Mouse (Mus musculus): ENCODE data around the gene Tbrg4.
"Not testable (repeated sequence)": the region's sequence is repeated elsewhere in the genome, so short reads cannot be mapped to it uniquely, and the experiment has no call there.

The Tbrg4 gene

DNA sequence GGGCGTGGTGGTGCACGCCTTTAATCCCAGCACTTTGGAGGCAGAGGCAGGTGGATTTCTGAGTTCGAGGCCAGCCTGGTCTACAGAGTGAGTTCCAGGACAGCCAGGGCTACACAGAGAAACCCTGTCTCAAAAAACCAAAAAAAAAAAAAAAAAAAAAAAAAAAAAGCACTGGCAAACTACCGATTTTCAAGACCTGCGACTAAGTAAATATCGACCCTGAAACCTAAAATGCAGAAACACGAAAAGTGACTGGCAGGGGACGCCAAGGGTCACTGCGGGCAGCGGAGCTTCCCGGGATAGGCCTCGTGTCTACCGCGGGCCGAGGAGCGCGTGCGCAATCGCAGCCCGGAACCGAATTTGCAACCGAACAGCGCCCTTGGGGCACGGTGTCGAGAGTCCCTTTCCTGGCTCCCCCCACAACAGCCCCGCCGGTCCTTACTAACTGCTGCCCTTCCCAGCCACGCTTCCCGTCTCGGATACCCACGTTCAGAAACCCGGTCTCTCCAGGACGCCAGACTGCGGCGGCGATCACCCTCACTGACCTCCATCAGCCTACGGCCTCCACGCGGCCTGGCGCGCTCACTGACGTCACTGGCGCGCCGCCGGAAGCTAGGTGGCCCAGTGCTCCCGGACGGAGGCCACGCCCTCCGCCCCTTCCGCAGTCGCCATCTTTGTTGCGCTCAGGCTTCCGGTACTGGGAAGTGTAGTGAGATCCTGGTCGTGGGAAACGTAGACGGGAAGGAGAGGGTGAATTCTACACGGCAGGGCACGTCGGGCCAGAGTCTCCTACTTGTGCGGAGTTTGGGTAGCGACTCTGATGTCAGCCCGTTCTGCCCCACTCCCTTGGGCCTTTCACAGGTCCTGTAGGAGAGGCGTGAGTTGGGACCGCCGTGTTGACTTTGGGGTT lies at the start of gene Tbrg4:
Tbrg4 (minus strand) TSS at position 590 of the 910 bp plus-strand sequence.
- DNase-seq (ENCODE audit: low read depth, low spot score) = peak; percentile 93

DNA sequence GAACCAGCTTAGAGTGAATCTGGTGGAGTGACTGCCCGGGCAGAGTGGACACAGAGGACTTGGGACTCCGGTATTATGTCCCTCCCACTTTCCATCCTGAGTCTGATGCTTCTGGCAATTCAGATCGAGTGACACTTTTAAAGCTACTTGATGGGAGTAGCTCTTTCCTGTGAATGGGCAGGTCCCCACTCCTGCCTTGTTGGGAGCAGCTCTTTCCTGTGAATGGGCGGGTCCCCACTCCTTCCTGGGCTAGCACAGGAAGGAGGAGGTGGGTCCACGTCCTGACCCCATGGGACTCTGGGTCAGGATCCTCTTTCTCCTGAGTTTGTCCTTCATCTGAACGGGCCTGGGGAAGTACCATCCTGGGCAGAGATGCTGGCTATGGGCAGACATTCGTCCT lies 49.5 kb upstream of the Tbrg4 start:
- no peak for DNase-seq (ENCODE audit: low read depth, low spot score)

DNA sequence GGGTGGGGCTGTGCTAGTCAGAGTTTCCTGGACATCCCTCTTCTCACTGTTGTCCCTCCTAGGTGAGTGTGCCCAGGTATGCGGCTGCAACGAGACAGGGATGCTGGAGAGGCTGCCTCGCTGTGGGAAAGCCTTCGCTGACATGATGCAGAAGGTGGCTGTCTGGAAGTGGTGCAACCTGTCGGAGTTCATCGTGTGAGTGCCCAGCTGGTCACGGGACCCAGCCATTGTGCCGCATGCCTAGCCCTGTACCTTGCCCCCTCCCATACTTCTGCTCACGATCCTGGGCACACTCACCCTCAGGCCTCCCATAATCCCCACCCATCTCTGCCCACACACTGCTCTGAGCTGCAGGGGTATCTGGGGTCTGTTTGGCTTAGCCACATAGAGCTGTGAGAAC lies 48.8 kb upstream of the Tbrg4 start:
- no peak for DNase-seq (ENCODE audit: low read depth, low spot score)

DNA sequence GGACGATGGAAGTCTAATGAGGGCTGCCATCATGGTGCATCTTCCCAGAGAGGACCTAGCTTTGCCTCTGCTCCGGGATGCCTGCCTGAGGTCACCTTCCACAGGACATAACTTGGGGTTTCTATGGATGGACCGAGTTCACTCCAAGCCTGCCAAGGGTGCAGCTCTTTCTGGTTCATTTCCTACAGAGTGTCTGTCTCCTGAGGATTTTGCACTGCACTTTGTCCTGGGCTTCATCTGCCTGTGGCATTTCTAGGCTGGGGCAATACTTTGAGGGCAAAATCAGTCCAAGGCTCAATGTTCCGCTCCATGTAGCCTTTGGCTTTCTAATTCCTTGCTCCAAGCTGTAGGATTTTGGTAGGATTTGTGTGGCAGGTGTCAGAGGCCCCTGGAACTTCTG lies 45.0 kb upstream of the Tbrg4 start:
- no peak for DNase-seq (ENCODE audit: low read depth, low spot score)

DNA sequence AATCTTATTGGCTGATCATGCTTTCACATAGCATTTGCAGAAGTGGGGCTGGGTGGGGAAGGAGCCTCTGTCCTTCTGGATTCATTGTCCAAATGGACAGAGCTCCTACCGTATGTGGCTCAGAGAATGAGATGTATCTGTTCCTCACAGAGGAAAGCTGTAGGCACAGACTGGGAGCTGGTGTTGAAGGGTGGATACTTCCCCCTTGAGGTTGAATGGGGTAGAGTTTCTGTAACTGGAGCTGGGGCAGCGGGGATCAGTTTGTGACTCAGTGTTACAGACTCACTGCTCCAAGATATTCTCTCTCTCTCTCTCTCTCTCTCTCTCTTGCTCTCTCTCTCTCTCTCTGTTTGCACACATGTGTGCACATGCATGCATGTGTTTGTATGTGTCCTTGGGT lies 44.2 kb upstream of the Tbrg4 start:
- DNase-seq (ENCODE audit: low read depth, low spot score) = peak; percentile 55

DNA sequence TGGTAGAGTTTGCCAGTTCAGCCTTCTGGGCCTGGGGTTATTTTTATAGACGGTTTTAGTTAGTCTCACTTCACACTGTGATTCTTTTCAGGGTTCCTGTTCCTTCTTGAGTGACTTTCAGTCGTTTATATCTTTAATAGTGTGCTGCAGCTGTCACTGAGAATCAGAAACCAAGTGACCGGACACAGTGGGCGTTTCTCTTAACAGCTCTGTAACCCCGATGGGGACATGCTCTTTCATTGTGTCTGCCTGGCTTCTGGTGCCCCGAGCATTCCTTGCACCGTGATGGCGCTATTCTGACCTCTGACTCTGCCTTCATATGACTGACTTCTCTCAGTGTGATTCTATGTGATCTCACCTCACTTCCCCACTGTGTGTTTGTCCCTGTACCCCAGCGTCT lies 43.2 kb upstream of the Tbrg4 start:
- DNase-seq (ENCODE audit: low read depth, low spot score) = no peak

DNA sequence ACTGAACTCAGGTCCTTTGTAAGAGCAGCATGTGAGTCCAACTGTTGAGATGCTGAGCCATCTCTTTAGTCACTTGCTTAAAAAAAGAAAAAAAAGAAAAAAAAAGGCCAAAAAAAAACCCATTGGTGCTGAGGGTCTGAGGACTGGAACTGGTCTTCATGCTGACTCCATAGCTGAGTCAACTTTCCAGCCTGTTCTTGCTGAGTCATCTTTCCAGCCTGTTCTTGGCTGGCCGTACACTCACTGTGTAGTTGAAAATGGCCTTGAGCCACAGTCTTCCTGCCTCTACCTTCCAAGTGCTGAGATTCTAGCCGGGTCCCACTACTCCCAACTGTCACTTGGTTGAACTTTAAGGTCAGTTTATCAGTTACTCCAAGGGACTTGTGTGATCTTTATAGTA lies 40.8 kb upstream of the Tbrg4 start:
- peak; percentile 50 for DNase-seq (ENCODE audit: low read depth, low spot score)

DNA sequence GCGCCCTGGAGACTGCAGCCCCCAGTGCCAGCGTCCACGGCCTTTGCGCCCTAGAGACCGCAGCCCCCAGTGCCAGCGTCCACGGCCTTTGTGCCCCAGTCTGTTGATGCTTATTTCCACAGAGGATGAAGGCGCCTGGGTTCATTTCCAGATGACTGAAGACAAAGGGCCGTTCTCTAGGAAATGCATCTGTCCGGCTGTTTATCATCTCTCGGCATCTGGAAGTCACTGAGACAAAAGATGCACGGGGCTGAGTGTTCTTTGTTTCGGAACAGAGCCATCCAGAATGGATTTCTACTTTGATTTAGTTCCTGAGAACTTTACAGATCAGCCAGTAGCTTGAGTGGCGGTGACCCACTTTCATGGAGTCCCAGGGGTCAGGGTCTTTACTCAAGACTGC lies 35.3 kb upstream of the Tbrg4 start:
- no peak for DNase-seq (ENCODE audit: low read depth, low spot score)

DNA sequence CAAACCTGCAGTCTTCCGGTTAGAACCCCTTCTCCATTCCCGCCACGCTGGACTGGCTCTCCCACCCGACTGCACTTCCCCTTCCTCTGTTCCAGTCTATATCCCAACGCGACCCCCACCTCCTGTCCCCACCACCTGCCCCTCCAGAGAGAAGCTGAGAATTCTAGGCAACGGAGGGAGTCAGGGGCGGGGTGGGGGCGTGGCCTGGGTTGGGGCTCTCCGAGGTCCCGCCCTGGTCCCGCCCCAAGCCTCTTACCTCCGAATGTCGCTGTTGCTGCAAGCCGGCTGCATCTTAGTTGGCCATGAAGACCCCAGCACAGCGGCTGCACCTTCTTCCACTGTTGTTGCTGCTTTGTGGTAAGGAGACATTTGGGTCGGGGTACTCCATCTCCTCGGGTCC lies 32.4 kb upstream of the Tbrg4 start, which contains the start of gene Ramp3:
Ramp3 (plus strand) TSS at position 251 of the 400 bp plus-strand sequence.
- no peak for DNase-seq (ENCODE audit: low read depth, low spot score)

DNA sequence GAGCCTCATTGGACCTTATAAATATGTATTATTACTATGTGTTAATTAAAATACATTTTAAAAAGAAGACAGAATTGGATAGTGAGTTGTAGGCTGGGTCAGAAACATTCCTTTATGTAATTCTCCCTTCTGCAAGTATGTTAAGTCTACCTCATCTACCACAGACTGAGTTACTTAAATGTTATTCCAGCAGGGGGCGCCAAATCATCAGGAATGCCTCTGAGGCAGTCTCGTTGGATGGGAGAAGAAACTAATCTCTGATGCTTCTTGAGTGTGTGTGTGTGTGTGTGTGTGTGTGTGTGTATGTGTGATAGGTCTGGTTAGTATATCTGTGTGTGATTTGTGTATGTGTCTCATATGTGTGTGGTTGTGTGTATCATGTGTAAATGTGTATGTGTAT lies 29.0 kb upstream of the Tbrg4 start:
- DNase-seq (ENCODE audit: low read depth, low spot score) = peak; percentile 91

DNA sequence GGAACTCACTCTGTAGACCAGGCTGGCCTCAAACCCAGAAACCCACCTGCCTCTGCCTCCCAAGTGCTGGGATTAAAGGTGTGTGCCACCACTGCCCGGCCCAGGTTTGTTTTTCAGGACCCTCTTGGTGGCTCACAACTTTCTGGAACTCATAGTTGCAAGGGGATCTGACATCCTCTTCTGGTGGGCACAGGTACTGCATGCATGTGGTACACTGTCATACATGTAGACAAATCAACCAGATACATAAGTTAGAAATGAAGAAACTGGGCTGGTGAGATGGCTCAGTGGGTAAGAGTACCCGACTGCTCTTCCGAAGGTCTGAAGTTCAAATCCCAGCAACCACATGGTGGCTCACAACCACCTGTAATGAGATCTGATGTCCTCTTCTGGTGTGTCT lies 27.1 kb upstream of the Tbrg4 start:
- not testable (repeated sequence) for DNase-seq (ENCODE audit: low read depth, low spot score)

DNA sequence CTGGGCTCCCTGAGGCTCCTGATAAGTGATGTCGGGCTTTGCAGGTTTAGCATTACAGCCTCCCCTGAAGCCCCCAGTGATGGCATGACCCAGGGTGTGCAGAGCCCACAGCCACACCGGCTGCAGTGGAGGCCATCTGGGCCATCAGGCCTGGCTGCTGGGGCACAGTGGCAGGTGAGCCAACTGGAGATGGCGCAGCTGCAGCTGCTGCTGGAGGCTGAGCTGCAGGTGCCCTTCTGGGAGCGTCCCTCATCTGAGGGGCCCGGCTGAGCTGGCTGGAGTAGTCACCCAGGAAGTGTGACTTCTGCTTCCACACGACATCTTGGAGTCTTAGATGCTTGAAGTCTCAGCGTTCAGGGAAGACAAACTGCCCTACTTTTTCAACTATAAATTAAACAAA lies 24.7 kb upstream of the Tbrg4 start:
- DNase-seq (ENCODE audit: low read depth, low spot score) = no peak

DNA sequence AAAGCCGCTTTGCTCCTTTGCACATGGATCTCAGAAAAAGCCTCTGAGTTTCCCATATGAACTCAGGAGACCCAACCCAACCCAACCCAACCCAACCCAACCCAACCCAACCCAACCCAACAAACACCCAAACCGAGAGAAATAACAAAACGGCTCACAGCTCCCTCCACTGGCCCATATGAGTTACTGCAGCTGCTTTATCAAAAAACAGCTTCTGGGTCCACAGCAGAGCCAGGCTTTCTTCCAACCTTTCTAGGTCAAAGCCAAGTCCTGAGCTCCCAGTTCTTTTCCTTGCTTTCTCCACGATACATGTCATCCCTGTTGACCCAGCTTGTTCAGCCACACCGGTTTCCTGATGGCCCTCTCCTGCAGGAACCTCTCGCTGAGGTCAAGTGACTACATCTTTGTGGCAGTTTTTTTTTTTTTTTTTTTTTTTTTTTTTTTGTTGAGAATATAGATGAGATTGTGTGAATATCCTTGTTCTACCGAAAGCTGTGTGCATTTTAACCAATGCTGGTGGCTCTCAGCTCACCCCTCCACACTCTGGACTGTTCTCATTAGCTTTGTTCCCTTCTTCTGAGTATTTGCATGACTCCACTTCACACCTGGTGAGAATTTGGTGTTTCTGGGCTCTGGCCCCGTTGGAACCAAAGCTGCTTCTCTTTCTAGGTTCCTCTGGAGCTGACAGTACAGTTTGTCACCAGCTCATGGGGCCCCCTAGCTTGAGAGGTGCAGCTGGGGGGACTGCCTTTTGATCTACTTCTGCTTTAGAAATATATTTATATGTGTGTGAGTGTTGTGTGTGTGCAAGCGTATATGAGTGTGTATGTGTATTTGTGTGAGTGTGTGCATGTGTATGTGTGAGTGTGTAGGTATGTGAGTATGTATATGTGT lies 22.2 kb upstream of the Tbrg4 start:
- DNase-seq (ENCODE audit: low read depth, low spot score) = no peak

DNA sequence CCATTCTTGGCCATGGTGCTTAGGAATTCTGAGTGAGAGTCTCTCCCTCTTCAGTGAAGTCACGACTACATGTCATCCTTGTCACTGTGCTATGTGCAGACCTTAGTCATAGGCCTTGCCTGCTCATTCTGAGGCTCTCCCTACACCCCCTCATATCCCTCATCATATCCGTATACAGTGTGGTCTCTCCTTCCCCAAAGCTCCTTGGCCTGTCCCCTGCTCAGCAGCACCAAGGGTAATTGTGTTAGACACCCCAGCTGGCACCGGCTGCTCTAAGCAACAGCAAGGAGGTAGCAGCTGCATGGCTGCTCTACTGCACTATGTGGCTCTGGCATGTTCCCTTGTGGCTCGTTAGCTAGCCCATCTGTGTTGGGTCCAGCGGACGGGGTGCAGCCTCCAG lies 18.7 kb upstream of the Tbrg4 start:
- DNase-seq (ENCODE audit: low read depth, low spot score) = no peak

DNA sequence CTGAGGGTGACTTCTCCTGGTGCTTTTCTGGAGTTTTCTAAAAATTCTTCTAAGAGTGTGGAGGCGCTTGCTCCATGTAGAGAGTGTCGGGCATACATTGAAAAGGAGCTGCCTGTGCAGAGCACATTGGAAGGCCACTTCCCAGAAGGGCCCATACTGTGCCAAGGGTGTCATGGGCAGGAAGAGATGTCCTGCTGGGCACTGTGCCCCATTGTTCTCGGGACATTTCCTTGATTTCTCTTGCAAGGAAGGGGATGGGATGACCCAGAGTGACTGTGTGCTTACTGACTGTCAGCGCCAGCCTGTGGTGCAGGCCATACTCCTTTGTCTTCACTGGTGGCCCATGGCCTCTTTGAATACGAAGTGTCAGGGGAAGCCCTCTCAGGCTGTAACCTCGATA lies 13.2 kb upstream of the Tbrg4 start:
- DNase-seq (ENCODE audit: low read depth, low spot score) = no peak

DNA sequence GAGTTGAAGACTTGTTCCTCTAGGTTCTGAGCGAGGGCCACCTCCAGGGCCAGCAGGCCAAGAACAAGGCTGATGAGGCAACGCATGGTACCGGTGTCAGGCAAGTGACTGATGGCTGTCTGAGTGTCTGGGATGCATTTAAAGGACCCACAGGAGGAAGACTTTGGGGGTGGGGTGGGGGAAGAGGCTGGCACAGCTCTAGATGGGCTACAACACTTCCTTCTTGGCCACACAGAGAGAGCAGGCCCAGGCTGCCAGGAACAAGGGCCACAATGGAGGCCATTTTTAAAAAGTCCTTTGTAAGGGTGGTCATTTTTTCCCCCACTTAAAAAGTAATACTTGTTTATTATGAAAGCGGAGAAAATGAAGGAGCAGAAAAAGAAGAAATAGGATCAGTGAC lies 12.7 kb upstream of the Tbrg4 start, which contains the start of gene Wap:
Wap (minus strand) TSS at position 101 of the 400 bp plus-strand sequence.
- no peak for DNase-seq (ENCODE audit: low read depth, low spot score)

DNA sequence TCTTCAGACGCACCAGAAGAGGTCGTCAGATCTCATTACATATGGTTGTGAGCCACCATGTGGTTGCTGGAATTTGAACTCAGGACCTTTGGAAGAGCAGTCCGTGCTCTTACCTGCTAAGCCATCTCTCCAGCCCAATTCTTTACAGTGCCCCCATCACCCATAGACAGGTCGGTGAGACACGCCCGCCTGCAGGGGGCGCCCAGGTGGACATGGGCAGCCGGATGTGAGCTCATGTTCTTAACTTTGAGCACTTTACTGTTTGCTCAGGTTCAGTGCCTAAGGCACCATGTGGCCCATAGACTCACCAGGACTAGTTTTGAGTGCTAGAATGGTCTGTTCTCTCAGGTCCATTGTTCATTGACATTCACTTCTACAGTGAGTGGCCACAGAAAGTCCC lies 10.3 kb upstream of the Tbrg4 start:
- DNase-seq (ENCODE audit: low read depth, low spot score) = no peak

DNA sequence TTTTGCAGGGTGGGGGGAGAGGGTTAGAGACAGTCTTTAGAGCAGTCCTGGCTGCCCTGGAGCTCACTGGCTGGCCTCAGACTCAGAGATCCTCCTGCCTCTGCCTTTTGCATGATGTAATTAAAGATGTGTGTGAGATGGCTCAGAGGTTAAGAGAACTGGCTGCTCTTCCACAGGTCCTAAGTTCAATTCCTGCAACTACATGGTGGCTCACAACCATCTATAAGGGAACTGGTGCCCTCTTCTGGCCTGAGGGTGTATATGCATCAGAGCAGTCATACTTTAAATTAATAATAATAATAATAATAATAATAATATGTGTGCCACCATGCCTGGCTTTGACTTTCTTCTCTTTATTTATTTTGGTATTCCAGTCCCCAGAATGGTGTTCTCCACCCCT lies 3.8 kb upstream of the Tbrg4 start:
- DNase-seq (ENCODE audit: low read depth, low spot score) = peak; percentile 56

DNA sequence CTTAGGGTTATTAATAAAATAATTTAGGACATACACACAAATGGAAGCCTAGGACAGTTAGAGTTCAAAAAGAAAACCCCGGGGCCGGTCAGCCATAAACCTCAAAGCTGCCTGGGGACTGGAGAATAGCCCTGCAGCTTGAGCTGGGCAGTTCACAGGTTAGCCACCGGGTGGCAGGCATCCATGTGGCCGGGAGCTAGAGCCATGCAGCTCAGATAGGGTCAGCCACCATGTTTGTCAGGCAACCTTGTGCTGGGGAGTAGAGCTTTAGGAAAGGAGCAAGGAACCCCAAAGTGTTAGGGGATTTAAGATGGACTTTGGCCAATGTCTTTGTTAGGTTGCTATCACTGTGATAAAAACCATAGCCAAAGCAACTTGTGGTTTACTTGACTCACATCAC lies 2.7 kb upstream of the Tbrg4 start:
- peak; percentile 81 for DNase-seq (ENCODE audit: low read depth, low spot score)

DNA sequence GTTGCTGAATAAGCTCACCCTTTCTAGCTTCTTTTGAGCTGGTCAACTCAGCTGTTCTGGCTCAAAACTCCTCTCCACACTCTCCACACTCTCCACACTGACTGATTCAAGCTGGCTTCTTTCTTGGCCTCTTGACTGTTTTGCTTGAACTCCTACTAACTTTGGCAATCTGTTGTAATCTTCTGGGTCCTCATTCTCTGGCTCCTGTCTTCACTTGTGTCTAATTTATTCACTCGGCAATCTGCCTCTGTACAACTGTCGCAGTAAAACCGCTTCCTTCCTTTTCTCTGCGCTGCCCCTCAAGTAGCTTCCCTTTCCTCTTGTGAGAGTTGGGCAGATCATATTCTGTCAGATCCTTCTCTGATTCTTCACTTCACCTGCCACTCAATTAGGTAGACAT lies 1.9 kb upstream of the Tbrg4 start:
- DNase-seq (ENCODE audit: low read depth, low spot score) = no peak

DNA sequence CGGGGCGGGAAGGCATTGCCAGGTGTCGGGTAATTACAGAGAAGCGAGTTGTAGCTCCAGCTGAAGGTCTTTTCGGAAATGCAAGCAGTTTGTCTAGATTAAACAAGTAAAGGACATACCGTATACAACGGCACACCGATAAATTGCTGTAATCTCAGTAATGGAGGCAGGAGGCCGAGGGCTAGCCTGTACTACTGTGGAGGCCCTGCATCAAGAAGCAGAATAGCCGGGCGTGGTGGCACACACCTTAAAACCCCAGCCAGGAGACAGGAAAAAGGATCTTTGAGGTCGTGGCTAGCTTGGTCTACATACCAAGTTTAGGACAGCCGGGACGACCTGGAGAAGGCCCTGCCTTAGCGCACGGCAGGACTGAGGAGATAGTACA lies 513 bp upstream of the Tbrg4 start:
- DNase-seq (ENCODE audit: low read depth, low spot score) = no peak

DNA sequence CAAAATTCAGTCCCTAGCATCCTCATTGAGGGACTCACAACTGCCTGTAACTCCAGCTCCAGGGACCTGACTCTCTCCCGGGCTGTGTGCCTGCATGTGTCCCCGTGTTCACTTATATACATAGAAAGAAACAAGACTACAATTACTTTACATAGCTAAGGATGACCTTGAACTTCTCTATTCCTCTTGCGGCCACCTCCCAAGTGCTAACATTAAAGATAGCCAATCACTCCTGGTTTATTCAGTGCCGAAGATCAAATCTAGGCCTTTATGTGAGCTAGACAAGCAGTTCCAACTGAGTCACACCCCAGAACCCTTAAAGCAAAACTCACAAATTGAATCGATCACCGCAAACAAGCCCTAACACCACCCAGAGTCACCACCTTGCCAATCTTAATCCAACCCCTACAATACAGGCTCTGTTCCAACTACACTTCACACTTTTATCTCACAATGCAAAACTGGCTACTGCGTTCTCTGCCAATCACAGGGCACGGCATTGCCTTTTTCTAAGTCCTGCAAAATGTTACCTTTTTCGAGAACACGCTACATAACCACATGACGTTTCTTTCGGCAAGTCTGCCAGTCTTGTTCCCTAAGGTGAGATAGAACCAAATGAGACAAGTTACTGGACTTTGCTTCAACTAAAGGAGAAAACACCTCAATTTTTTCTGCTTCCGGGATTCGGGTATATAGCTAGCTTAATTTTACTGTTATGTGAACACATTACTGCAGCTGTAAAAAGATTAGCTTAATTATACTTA lies 1.1 kb downstream of the Tbrg4 start:
- no peak for DNase-seq (ENCODE audit: low read depth, low spot score)

Measured in 3T3-L1 (cell line).